Mouse (Mus musculus) c-Kit-positive CD71-negative TER-119-negative erythroid progenitor cells, embryonic 14.5 days (primary cell): Measurements from ENCODE around the gene Plod1.
A peak's percentile ranks its signal among the peaks of the same experiment; 100 is the strongest.

ENCODE experiments used
- DNase-seq: peaks from one replicate; pipeline ENCODE4 v3.0.0-alpha.2; 2013; ENCODE audit warnings: low read depth

Plod1 gene

GRCm38 (mm10) chr4:147936331-147936954 is at the start of gene Plod1:
Gene Plod1 (minus strand): TSS chr4:147936767.
- DNase-seq: peak; percentile 33

GRCm38 (mm10) chr4:147985205-147986132 is 48.9 kb upstream of the Plod1 start, which contains the start of gene Nppb:
Gene Nppb (plus strand): TSS chr4:147985788.
- DNase-seq: peak; percentile 44

- no peak for DNase-seq
Observed at GRCm38 (mm10) chr4:147979441-147979860, 42.9 kb upstream of the Plod1 start.

- no peak for DNase-seq
Observed at GRCm38 (mm10) chr4:147978391-147978790, 41.8 kb upstream of the Plod1 start.

GRCm38 (mm10) chr4:147977726-147978125 is 41.2 kb upstream of the Plod1 start:
- no peak for DNase-seq

- DNase-seq: no peak
Observed at GRCm38 (mm10) chr4:147976237-147976636, 39.7 kb upstream of the Plod1 start.

- no peak for DNase-seq
Observed at GRCm38 (mm10) chr4:147969337-147969736, 32.8 kb upstream of the Plod1 start.

GRCm38 (mm10) chr4:147968816-147969215 is 32.2 kb upstream of the Plod1 start:
- DNase-seq: no peak

- DNase-seq: no peak
Observed at GRCm38 (mm10) chr4:147965712-147966111, 29.1 kb upstream of the Plod1 start.

GRCm38 (mm10) chr4:147963623-147964022 is 27.1 kb upstream of the Plod1 start:
- DNase-seq: no peak

- no peak for DNase-seq
Observed at GRCm38 (mm10) chr4:147962781-147963180, 26.2 kb upstream of the Plod1 start.

GRCm38 (mm10) chr4:147959881-147960831 is 23.6 kb upstream of the Plod1 start:
- DNase-seq: peak; percentile 89

GRCm38 (mm10) chr4:147957141-147957540 is 20.6 kb upstream of the Plod1 start:
- peak; percentile 46 for DNase-seq

GRCm38 (mm10) chr4:147953590-147953989 is 17.0 kb upstream of the Plod1 start:
- DNase-seq: peak; percentile 50

- no peak for DNase-seq
Observed at GRCm38 (mm10) chr4:147947511-147947910, 10.9 kb upstream of the Plod1 start.

GRCm38 (mm10) chr4:147943005-147943404 is 6.4 kb upstream of the Plod1 start:
- DNase-seq: no peak

- no peak for DNase-seq
Observed at GRCm38 (mm10) chr4:147941045-147942020, 4.8 kb upstream of the Plod1 start.

- peak; percentile 80 for DNase-seq
Observed at GRCm38 (mm10) chr4:147940576-147941044, 4.0 kb upstream of the Plod1 start, which contains the start of gene 2510039O18Rik. Gene 2510039O18Rik (plus strand): TSS chr4:147940895.

- no peak for DNase-seq
Observed at GRCm38 (mm10) chr4:147940111-147940510, 3.5 kb upstream of the Plod1 start.
